14 mouse cellular contexts compared by ENCODE assay signal in genomic region chr4:148936727-148937126, GRCm38 (mm10).
A peak's percentile ranks its signal among the peaks of the same experiment; 100 is the strongest.
DNase-seq lines count a peak whose midpoint lies in the region; TF ChIP-seq lines count a peak whose summit lies in the region.
"Had no signal": no experiment of that assay in that cellular context is flagged by ENCODE, and none has a peak within 500 bp of the region (broad histone marks: within the 10 kb centered on the region; RNA-seq: fewer than 3 reads in every experiment).

No protein-coding gene starts in this region.

- no peak for TF ChIP-seq POLR2A in kidney, adult 2 months (IDR thresholded peaks at IDR 0.05; ENCODE audit: low read depth, low read length)

- no peak overlapping the region for H3K4me3 ChIP-seq in kidney, adult 2 months (ENCODE audit: insufficient read depth, low read depth, low read length)
- H3K4me3 ChIP-seq in gastrocnemius, adult 2 months: no peak overlapping the region
- H3K4me3 ChIP-seq: hindbrain, embryonic 15.5 days; limb, embryonic 10.5 days had no signal

- H3K36me3 ChIP-seq in kidney, adult 2 months (ENCODE audit: control insufficient read depth, insufficient read depth, low read length): no peaks in the 10 kb centered on the region
- H3K36me3 ChIP-seq: hindbrain, embryonic 15.5 days had no signal

- peak; percentile 26 for DNase-seq in adrenal gland, postnatal 25 days
- DNase-seq in adrenal gland, adult 18-20 months (ENCODE audit: low spot score in 2 of 2): no peak
- peak; percentile 32 for DNase-seq in kidney, adult 2 months
- DNase-seq in kidney, adult 9 months: no peak
- DNase-seq in gastrocnemius, adult 2 months: peak; percentile 91
- DNase-seq in skeletal muscle tissue, adult 2 months (ENCODE audit: low read depth, low spot score): peak; percentile 93
- DNase-seq in embryo, embryonic 10.5 days (ENCODE audit: low spot score): no peak
- no peak for DNase-seq in layer of hippocampus, adult 9-11 months
- DNase-seq: cerebellum, adult 9-11 months; thymus, adult 18-20 months had no signal

- no peaks in the 10 kb centered on the region for H3K27me3 ChIP-seq in kidney, adult 2 months (replicated peaks; ENCODE audit: control insufficient read depth, insufficient read depth, low read length)
- H3K27me3 ChIP-seq: Patski had no signal

- 71% methylated on average over 12 of the region's 12 CpGs for WGBS in kidney, adult 2 months

- no peak for TF ChIP-seq CTCF in kidney, adult 2 months (conservative IDR thresholded peaks at IDR 0.05; ENCODE audit: insufficient read depth, insufficient read length, low read depth, low read length)
- no peak for TF ChIP-seq CTCF in gastrocnemius, adult 2 months (IDR thresholded peaks at IDR 0.05)

- intact Hi-C loops in gastrocnemius, adult 2 months (cut with DNase I): no loop called here

- H3K4me1 ChIP-seq in kidney, adult 2 months (ENCODE audit: control insufficient read depth, insufficient read depth, low read length): peaks cover 2% of the 10 kb centered on the region; the same call in 1 of the 2 replicates

- H3K27ac ChIP-seq in kidney, adult 2 months (ENCODE audit: insufficient read depth, low read depth, low read length): no peak overlapping the region
- H3K27ac ChIP-seq in gastrocnemius, adult 2 months: peak overlapping the region; percentile 76
- H3K27ac ChIP-seq: hindbrain, embryonic 15.5 days; liver, embryonic 14.5 days had no signal

Comparison
In these comparisons a context has a peak if more than half of its experiments do, and no peak if none do; other contexts are left out.
1. DNase-seq: peak in adrenal gland, postnatal 25 days (single experiment), kidney, adult 2 months (single experiment), gastrocnemius, adult 2 months (single experiment) and skeletal muscle tissue, adult 2 months (single experiment); none in adrenal gland, adult 18-20 months (0 of 2), kidney, adult 9 months (single experiment), embryo, embryonic 10.5 days (single experiment) and layer of hippocampus, adult 9-11 months (single experiment).